Mouse (Mus musculus) gastrocnemius, adult 18-20 months (tissue): ENCODE results near the gene Echdc3. TPM values are rescaled to one million over a fixed set of nuclear protein-coding genes. Genes with fewer than 3 reads are reported as not detected.

Experiments
- DNase-seq: peaks from one replicate; pipeline ENCODE4 v3.0.0; 2021; ENCODE audit warnings: low spot score
- total RNA-seq, 2 experiments: library from RNA; stranded (reverse); gene quantifications; 2 replicates each; pipeline ENCODE4 v1.2.3; 2021

The Echdc3 gene
- total RNA-seq, 2 experiments from 2014 or later, result 5.2 to 5.8 TPM

- no peak for DNase-seq
Measured at GRCm38 (mm10) chr2:6168560-6168959, 44.3 kb downstream of the Echdc3 start.

- DNase-seq, result peak; percentile 75
Measured at GRCm38 (mm10) chr2:6167843-6168558, 44.8 kb downstream of the Echdc3 start.

GRCm38 (mm10) chr2:6165771-6166170 is 47.1 kb downstream of the Echdc3 start:
- DNase-seq, result peak; percentile 10

GRCm38 (mm10) chr2:6164606-6165290 is 48.1 kb downstream of the Echdc3 start:
- DNase-seq, result no peak

- no peak for DNase-seq
Measured at GRCm38 (mm10) chr2:6162366-6163040, 50.3 kb downstream of the Echdc3 start.

GRCm38 (mm10) chr2:6159735-6160134 is 53.1 kb downstream of the Echdc3 start:
- DNase-seq, result no peak

GRCm38 (mm10) chr2:6159219-6159618 is 53.6 kb downstream of the Echdc3 start:
- no peak for DNase-seq

GRCm38 (mm10) chr2:6157635-6158034 is 55.2 kb downstream of the Echdc3 start:
- DNase-seq, result no peak

- DNase-seq, result no peak
Measured at GRCm38 (mm10) chr2:6157208-6157607, 55.6 kb downstream of the Echdc3 start.

GRCm38 (mm10) chr2:6149801-6150200 is 63.0 kb downstream of the Echdc3 start:
- DNase-seq, result no peak

- DNase-seq, result no peak
Measured at GRCm38 (mm10) chr2:6146901-6147300, 65.9 kb downstream of the Echdc3 start.

GRCm38 (mm10) chr2:6146257-6146656 is 66.6 kb downstream of the Echdc3 start:
- no peak for DNase-seq

- DNase-seq, result no peak
Measured at GRCm38 (mm10) chr2:6145611-6146010, 67.2 kb downstream of the Echdc3 start.

- DNase-seq, result no peak
Measured at GRCm38 (mm10) chr2:6142915-6143654, 69.7 kb downstream of the Echdc3 start.

- DNase-seq, result no peak
Measured at GRCm38 (mm10) chr2:6140572-6141161, 72.2 kb downstream of the Echdc3 start.

Other genes starting within 250 kb of the Echdc3 start
- gene Proser2, start 82.8 kb downstream of the Echdc3 start, total RNA-seq, result 1 to 10 TPM in 1 of 2 experiments, under 1 TPM in 1; 0.93 to 1.7 TPM
- gene Usp6nl, start 109.6 kb upstream of the Echdc3 start, total RNA-seq, result 1 to 10 TPM; 2.5 to 4.7 TPM